Mouse (Mus musculus) lung, adult 2 months (tissue): ENCODE data around the gene Wdr89.

Source experiments
- CTCF ChIP-seq: fragments of 200-500 bp; IDR thresholded peaks from 2 replicates; pipeline ENCODE4 v1.5.1; 2011; ENCODE audit warnings: mild to moderate bottlenecking, low read length, control low read depth; ENCODE audit not compliant: insufficient read depth
- POLR2A ChIP-seq: fragments of 200-500 bp; IDR thresholded peaks from 2 replicates; pipeline ENCODE4 v1.6.1; 2011; ENCODE audit warnings: low read depth, mild to moderate bottlenecking, control low read depth, low read length, borderline replicate concordance; ENCODE audit errors: extremely low read depth

DNA sequence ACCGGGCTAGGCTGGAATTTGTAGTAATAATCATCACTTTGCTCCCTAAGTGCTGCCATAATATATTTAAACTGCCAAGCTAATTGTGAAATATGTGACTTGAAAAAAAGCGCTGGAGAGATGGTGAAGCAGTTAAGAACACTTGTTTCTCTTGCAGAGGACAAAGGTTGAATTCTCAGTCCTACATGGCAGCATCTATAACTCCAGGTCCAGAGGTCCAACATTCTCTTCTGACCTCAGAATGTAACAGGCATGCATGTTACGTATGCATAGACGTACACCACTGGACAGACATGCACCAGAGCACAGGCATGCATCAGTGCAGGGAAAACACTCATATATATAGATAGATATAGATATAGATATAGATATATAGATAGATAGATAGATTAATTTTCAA lies 9.1 kb upstream of the Wdr89 start:
- no peak for TF ChIP-seq CTCF
- TF ChIP-seq POLR2A: no peak
